Comparison of ENCODE assay signal across 8 mouse cellular contexts in the genomic region with DNA sequence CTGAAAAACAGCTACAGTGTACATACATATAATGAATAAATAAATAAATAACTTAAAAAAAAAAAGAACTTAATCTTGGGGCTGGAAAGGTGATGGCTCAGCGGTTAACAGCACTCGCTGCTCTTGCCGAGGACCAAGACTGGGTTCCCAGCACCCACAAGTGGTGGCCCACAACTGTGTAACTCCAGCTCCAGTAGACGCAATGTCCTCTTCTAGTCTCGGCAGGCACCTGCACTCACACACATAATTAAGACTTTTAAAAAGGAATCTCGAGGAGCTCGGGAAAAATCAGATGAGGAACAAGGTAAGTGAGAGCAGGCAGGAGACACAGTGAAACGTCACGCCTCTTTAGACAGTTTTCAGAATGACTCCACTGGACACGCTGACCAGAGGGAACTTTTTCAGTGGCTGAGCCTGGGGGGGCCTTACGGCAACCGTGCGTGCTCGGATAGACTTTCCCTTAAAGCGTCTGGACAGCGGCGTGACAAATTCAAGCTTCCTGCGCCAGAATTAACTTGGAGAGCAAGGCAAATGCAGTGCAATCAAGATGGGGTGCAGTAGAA. TPM values are rescaled to one million over a fixed set of nuclear protein-coding genes. Genes with fewer than 3 reads are reported as not detected.
DNase-seq lines count a peak whose midpoint lies in the region; ATAC-seq and TF ChIP-seq lines count a peak whose summit lies in the region.

No protein-coding gene starts in this region.

- TF ChIP-seq POLR2A in heart, adult 2 months (IDR thresholded peaks at IDR 0.05; ENCODE audit: insufficient read depth, low read depth, low read length), result no peak

- no peak for DNase-seq in heart, adult 2 months
- no peak for DNase-seq in heart, adult 8-10 months (ENCODE audit: low spot score)
- DNase-seq in urinary bladder, postnatal 14 days (ENCODE audit: low spot score), result peak; percentile 4
- no peak for DNase-seq in urinary bladder, postnatal 10 days (ENCODE audit: low spot score)
- DNase-seq in gastrocnemius, adult 8-10 months (ENCODE audit: low spot score in 2 of 2), result no peak
- DNase-seq in thymus, postnatal 14 days, result no peak

- no peaks in the 10 kb centered on the region for H3K27me3 ChIP-seq in heart, adult 2 months (ENCODE audit: control insufficient read depth, insufficient read depth, low read length)
- H3K27me3 ChIP-seq in intestine, postnatal 0 days (replicated peaks; ENCODE audit: control insufficient read depth, insufficient read depth, low read length), result no peaks in the 10 kb centered on the region
- peaks cover 22% of the 10 kb centered on the region for H3K27me3 ChIP-seq in neural tube, embryonic 13.5 days

- peak; percentile 2; the same call in 1 of the 2 replicates for ATAC-seq in intestine, postnatal 0 days
- ATAC-seq in neural tube, embryonic 13.5 days (ENCODE audit: low read depth), result peak; percentile 9

- H3K36me3 ChIP-seq in heart, adult 2 months (ENCODE audit: control insufficient read depth, insufficient read depth, low read length), result peaks cover 3% of the 10 kb centered on the region
- no peaks in the 10 kb centered on the region for H3K36me3 ChIP-seq in intestine, postnatal 0 days (ENCODE audit: control insufficient read depth, insufficient read depth)
- H3K36me3 ChIP-seq in neural tube, embryonic 13.5 days, result peaks cover 5% of the 10 kb centered on the region; the same call in 1 of the 2 replicates

- WGBS in heart, adult 2 months, result 8% methylated on average over 18 of the region's 18 CpGs
- WGBS in intestine, postnatal 0 days, result 9% methylated on average over 18 of the region's 18 CpGs
- 15% methylated on average over 18 of the region's 18 CpGs for WGBS in neural tube, embryonic 13.5 days

- peak overlapping the region; percentile 82 for H3K4me2 ChIP-seq in intestine, postnatal 0 days (replicated peaks; ENCODE audit: low read depth)
- peak overlapping the region; percentile 96 for H3K4me2 ChIP-seq in neural tube, embryonic 13.5 days

- TF ChIP-seq EP300 in heart, adult 2 months (IDR thresholded peaks at IDR 0.05; ENCODE audit: insufficient read depth, low read depth, low read length), result no peak

- intact Hi-C loops in heart, adult 2 months (cut with DNase I), result no loop called here

- H3K9me3 ChIP-seq in intestine, postnatal 0 days (ENCODE audit: control insufficient read depth), result no peaks in the 10 kb centered on the region
- H3K9me3 ChIP-seq in neural tube, embryonic 13.5 days, result no peaks in the 10 kb centered on the region

- H3K4me1 ChIP-seq in heart, adult 2 months (ENCODE audit: control insufficient read depth, insufficient read depth, low read length), result peaks cover 3% of the 10 kb centered on the region
- peaks cover 3% of the 10 kb centered on the region; the same call in 1 of the 2 replicates for H3K4me1 ChIP-seq in intestine, postnatal 0 days (replicated peaks; ENCODE audit: control insufficient read depth, insufficient read depth, low read length)
- H3K4me1 ChIP-seq in neural tube, embryonic 13.5 days (replicated peaks), result peaks cover 29% of the 10 kb centered on the region

- H3K4me3 ChIP-seq in heart, adult 2 months, result peak overlapping the region; percentile 88
- peak overlapping the region; percentile 83 for H3K4me3 ChIP-seq in intestine, postnatal 0 days (ENCODE audit: low read depth, low read length)
- H3K4me3 ChIP-seq in neural tube, embryonic 13.5 days, result peak overlapping the region; percentile 90

- H3K9ac ChIP-seq in heart, adult 2 months (ENCODE audit: low read depth, low read length), result peak overlapping the region; percentile 89
- H3K9ac ChIP-seq in intestine, postnatal 0 days (ENCODE audit: low read depth, low read length), result peak overlapping the region; percentile 65
- H3K9ac ChIP-seq in neural tube, embryonic 13.5 days, result peak overlapping the region; percentile 83

- peaks cover 9% of the 10 kb centered on the region for H3K79me2 ChIP-seq in heart, adult 2 months (replicated peaks; ENCODE audit: control insufficient read depth, insufficient read depth, low read length)

- no peak for TF ChIP-seq CTCF in heart, adult 2 months (IDR thresholded peaks at IDR 0.05)
- TF ChIP-seq CTCF in intestine, postnatal 0 days (IDR thresholded peaks at IDR 0.05; ENCODE audit: low read depth), result no peak

- H3K27ac ChIP-seq in heart, adult 2 months, result peak overlapping the region; percentile 84
- peak overlapping the region; percentile 91 for H3K27ac ChIP-seq in intestine, postnatal 0 days (ENCODE audit: low read depth, low read length)
- H3K27ac ChIP-seq in neural tube, embryonic 13.5 days (replicated peaks), result peak overlapping the region; percentile 90

RNA-seq across cellular contexts. Expression of a gene that starts 0.7 kb away (rescaled TPM):
- 10 to 100 TPM; 22.5 to 23.5 TPM for total RNA-seq in heart, adult 2 months (2021)
- polyA plus RNA-seq in heart, adult 2 months (2012; rRNA removed), result 16.8 and 26.2 TPM in 2 replicates
- total RNA-seq in heart, adult 8-10 months (2022), result 10 to 100 TPM; 21.2 to 22.9 (median 21.8) TPM
- polyA plus RNA-seq in intestine, postnatal 0 days (2015; fragmentation: Nextera tagmentation; extraction: Ambion mirVana), result 22.5 and 25.0 TPM in 2 replicates
- 57.1 and 62.2 TPM in 2 replicates for polyA plus RNA-seq in neural tube, embryonic 13.5 days (2015; fragmentation: Nextera tagmentation; extraction: Ambion mirVana)
- 10 to 100 TPM; 13.6 to 18.4 (median 15.9) TPM for total RNA-seq in gastrocnemius, adult 8-10 months (2022)

RNA-seq across cellular contexts. Expression of a gene that starts 49.3 kb away (rescaled TPM):
- total RNA-seq in heart, adult 2 months (2021), result 10 to 100 TPM; 64.3 to 68.2 TPM
- polyA plus RNA-seq in heart, adult 2 months (2012; rRNA removed), result 22.4 and 32.6 TPM in 2 replicates
- total RNA-seq in heart, adult 8-10 months (2022), result 10 to 100 TPM; 57.3 to 70.2 (median 66.2) TPM
- 39.3 and 40.0 TPM in 2 replicates for polyA plus RNA-seq in intestine, postnatal 0 days (2015; fragmentation: Nextera tagmentation; extraction: Ambion mirVana)
- polyA plus RNA-seq in neural tube, embryonic 13.5 days (2015; fragmentation: Nextera tagmentation; extraction: Ambion mirVana), result 143 and 151 TPM in 2 replicates
- total RNA-seq in gastrocnemius, adult 8-10 months (2022), result 10 to 100 TPM; 33.7 to 37.2 (median 35.5) TPM
